In genomic region chr5:25759460-25760409, GRCm38 (mm10) we compare ENCODE assay signal across 8 mouse cellular contexts. TPM values are rescaled to one million over a fixed set of nuclear protein-coding genes. Genes with fewer than 3 reads are reported as not detected.
DNase-seq lines count a peak whose midpoint lies in the region; ATAC-seq and TF ChIP-seq lines count a peak whose summit lies in the region.

TSS of gene Actr3b (plus strand) at chr5:25759997.

- TF ChIP-seq CTCF in left cerebral cortex, adult 2 months (IDR thresholded peaks at IDR 0.05), result no peak

- peak within 1 kb of the TSS; percentile 88 for H3K4me3 ChIP-seq in left cerebral cortex, adult 2 months
- H3K4me3 ChIP-seq in macrophage (ENCODE audit: inconsistent target), result peak within 1 kb of the TSS; percentile 21

- peak; percentile 98 for ATAC-seq in common myeloid progenitor, adult 5-6 weeks (replicated peaks; ENCODE audit: low read depth, poor library complexity, severe bottlenecking)

- H3K36me3 ChIP-seq in macrophage (ENCODE audit: inconsistent target), result no peaks in the 10 kb centered on the region

- peak within 1 kb of the TSS; percentile 97 for H3K27ac ChIP-seq in left cerebral cortex, adult 2 months
- H3K27ac ChIP-seq in macrophage, result no peak within 1 kb of the TSS

- 5% methylated on average over 45 of the region's 45 CpGs for WGBS in macrophage (ENCODE audit: missing documents)

- peak; percentile 95 for DNase-seq in ZHBTc4 (ENCODE audit: low read depth, low spot score)
- DNase-seq in gastrocnemius, adult 8-10 months (ENCODE audit: low spot score in 2 of 2), result peak; percentile 78 to 81
- peak; percentile 56 for DNase-seq in hindlimb bud, embryonic 11.5 days (ENCODE audit: extremely low spot score, low read depth, low spot score)
- peak; percentile 90 for DNase-seq in left cerebral cortex, adult 2 months (ENCODE audit: extremely low spot score in 1 of 2, low spot score in 2 of 2)
- peak; percentile 82 for DNase-seq in retina, postnatal 7 days (ENCODE audit: low read depth, low spot score)
- peak; percentile 64 to 84 for DNase-seq in urinary bladder, adult 18-20 months (ENCODE audit: low spot score in 2 of 2)

- intact Hi-C loops in left cerebral cortex, adult 2 months (cut with DNase I), result loop anchor here (2.0 to 5.0 kb wide), 4 partner anchors 15 to 261 kb away; partner anchors contain the start of gene Kmt2c

- no peaks in the 10 kb centered on the region for H3K79me2 ChIP-seq in macrophage (ENCODE audit: inconsistent target)

RNA-seq across cellular contexts. Expression of gene Actr3b, which starts in this region (rescaled TPM):
- total RNA-seq in common myeloid progenitor, adult 5-6 weeks (2017), result 0.49 and 1.2 TPM in 2 replicates
- 10 to 100 TPM in 3 of 4 experiments, 1 to 10 TPM in 1; 7.9 to 28.0 (median 20.0) TPM for total RNA-seq in gastrocnemius, adult 8-10 months (2022)
- 100 to 1,000 TPM; 110 to 123 TPM for total RNA-seq in left cerebral cortex, adult 2 months (2021)
- total RNA-seq in macrophage (2018; cell fraction: chromatin; rRNA removed), result 1 to 10 TPM in 8 of 26 experiments, under 1 TPM in 5, not detected in 13; 0.31 to 6.7 (median 1.6) TPM
- total RNA-seq in macrophage (2018; cell fraction: cytosol; rRNA removed), result 1 to 10 TPM in 2 of 26 experiments, under 1 TPM in 24; 0.14 to 1.2 (median 0.56) TPM
- 1 to 10 TPM in 3 of 26 experiments, under 1 TPM in 14, not detected in 9; 0.26 to 2.5 (median 0.48) TPM for total RNA-seq in macrophage (2018; cell fraction: nucleus; rRNA removed)
- 0.19 to 0.50 TPM (median 0.31 TPM) in 3 replicates for polyA plus RNA-seq in macrophage (2018)
